Mouse (Mus musculus) CH12.LX (cell line): Measurements from ENCODE around the gene Sh3d21. TPM values are rescaled to one million over a fixed set of nuclear protein-coding genes. Genes with fewer than 3 reads are reported as not detected.

ENCODE experiments used
- polyA plus RNA-seq: library from polyadenylated mRNA; unstranded; fragments of >175 nt; gene quantifications from 2 replicates; pipeline ENCODE4 v1.2.1, GENCODE M21; 2012; ENCODE audit warnings: low read depth; ENCODE audit not compliant: insufficient read length
- total RNA-seq, 2 experiments: library from RNA; depleted of rRNA; stranded (reverse); fragments of 300-350 nt in 1 of 2; fragments of >200 nt in 1 of 2; gene quantifications; 2 replicates each; pipeline ENCODE4 v1.2.3; 2012 to 2014

Sh3d21 gene
- total and polyA plus RNA-seq, 3 experiments: 0.21 to 0.46 (median 0.35) TPM

Other genes starting within 250 kb of the Sh3d21 start
- gene Csf3r, start 138.9 kb downstream of the Sh3d21 start, total RNA-seq (2012; rRNA removed): not detected in 2 replicates
- not detected in 2 replicates for gene Csf3r, start 138.9 kb downstream of the Sh3d21 start, total RNA-seq (2014; rRNA removed)
- gene Csf3r, start 138.9 kb downstream of the Sh3d21 start, polyA plus RNA-seq: not detected in 2 replicates
- gene Mrps15, start 116.6 kb downstream of the Sh3d21 start, total RNA-seq (2012; rRNA removed): 89.6 and 91.3 TPM in 2 replicates
- 99.6 and 102 TPM in 2 replicates for gene Mrps15, start 116.6 kb downstream of the Sh3d21 start, total RNA-seq (2014; rRNA removed)
- 101 and 113 TPM in 2 replicates for gene Mrps15, start 116.6 kb downstream of the Sh3d21 start, polyA plus RNA-seq
- 6.7 and 8.3 TPM in 2 replicates for gene Oscp1, start 104.9 kb downstream of the Sh3d21 start, total RNA-seq (2012; rRNA removed)
- 3.9 and 5.8 TPM in 2 replicates for gene Oscp1, start 104.9 kb downstream of the Sh3d21 start, total RNA-seq (2014; rRNA removed)
- gene Oscp1, start 104.9 kb downstream of the Sh3d21 start, polyA plus RNA-seq: 5.0 and 6.0 TPM in 2 replicates
- gene Lsm10, start 66.9 kb downstream of the Sh3d21 start, total RNA-seq (2012; rRNA removed): 48.4 and 52.1 TPM in 2 replicates
- gene Lsm10, start 66.9 kb downstream of the Sh3d21 start, total RNA-seq (2014; rRNA removed): 54.1 and 63.9 TPM in 2 replicates
- gene Lsm10, start 66.9 kb downstream of the Sh3d21 start, polyA plus RNA-seq: 38.1 and 49.2 TPM in 2 replicates
- 12.0 and 16.4 TPM in 2 replicates for gene Stk40, start 59.5 kb downstream of the Sh3d21 start, total RNA-seq (2012; rRNA removed)
- gene Stk40, start 59.5 kb downstream of the Sh3d21 start, total RNA-seq (2014; rRNA removed): 6.4 and 8.6 TPM in 2 replicates
- 30.4 and 33.0 TPM in 2 replicates for gene Stk40, start 59.5 kb downstream of the Sh3d21 start, polyA plus RNA-seq
- 3.5 and 4.3 TPM in 2 replicates for gene Eva1b, start 15.7 kb downstream of the Sh3d21 start, total RNA-seq (2012; rRNA removed)
- gene Eva1b, start 15.7 kb downstream of the Sh3d21 start, total RNA-seq (2014; rRNA removed): 0.97 and 1.3 TPM in 2 replicates
- gene Eva1b, start 15.7 kb downstream of the Sh3d21 start, polyA plus RNA-seq: 0.93 and 1.3 TPM in 2 replicates
- 140 and 168 TPM in 2 replicates for gene Thrap3, start 39.3 kb upstream of the Sh3d21 start, total RNA-seq (2012; rRNA removed)
- 183 and 204 TPM in 2 replicates for gene Thrap3, start 39.3 kb upstream of the Sh3d21 start, total RNA-seq (2014; rRNA removed)
- gene Thrap3, start 39.3 kb upstream of the Sh3d21 start, polyA plus RNA-seq: 327 and 334 TPM in 2 replicates
- 17.9 and 20.8 TPM in 2 replicates for gene Map7d1, start 92.9 kb upstream of the Sh3d21 start, total RNA-seq (2012; rRNA removed)
- 12.5 and 12.8 TPM in 2 replicates for gene Map7d1, start 92.9 kb upstream of the Sh3d21 start, total RNA-seq (2014; rRNA removed)
- gene Map7d1, start 92.9 kb upstream of the Sh3d21 start, polyA plus RNA-seq: 62.2 and 72.2 TPM in 2 replicates
- gene Trappc3, start 98.8 kb upstream of the Sh3d21 start, total RNA-seq (2012; rRNA removed): 72.7 and 81.1 TPM in 2 replicates
- 94.8 and 100 TPM in 2 replicates for gene Trappc3, start 98.8 kb upstream of the Sh3d21 start, total RNA-seq (2014; rRNA removed)
- gene Trappc3, start 98.8 kb upstream of the Sh3d21 start, polyA plus RNA-seq: 73.0 and 74.1 TPM in 2 replicates
- not detected in 2 replicates for gene Col8a2, start 123.3 kb upstream of the Sh3d21 start, total RNA-seq (2012; rRNA removed)
- not detected in 2 replicates for gene Col8a2, start 123.3 kb upstream of the Sh3d21 start, total RNA-seq (2014; rRNA removed)
- not detected in 2 replicates for gene Col8a2, start 123.3 kb upstream of the Sh3d21 start, polyA plus RNA-seq
- gene Adprhl2, start 158.2 kb upstream of the Sh3d21 start, total RNA-seq (2012; rRNA removed): 68.5 and 74.0 TPM in 2 replicates
- gene Adprhl2, start 158.2 kb upstream of the Sh3d21 start, total RNA-seq (2014; rRNA removed): 57.3 and 59.7 TPM in 2 replicates
- 52.0 and 62.4 TPM in 2 replicates for gene Adprhl2, start 158.2 kb upstream of the Sh3d21 start, polyA plus RNA-seq
- 0.08 and 0.13 TPM in 2 replicates for gene Tekt2, start 162.2 kb upstream of the Sh3d21 start, total RNA-seq (2012; rRNA removed)
- gene Tekt2, start 162.2 kb upstream of the Sh3d21 start, total RNA-seq (2014; rRNA removed): not detected in 2 replicates
- 0.24 and 0.64 TPM in 2 replicates for gene Tekt2, start 162.2 kb upstream of the Sh3d21 start, polyA plus RNA-seq